Mouse (Mus musculus): ENCODE results near the gene Serinc2. TPM values are rescaled to one million over a fixed set of nuclear protein-coding genes. Genes with fewer than 3 reads are reported as not detected.

Serinc2 gene
- polyA plus RNA-seq (2011; ENCODE audit: insufficient read depth, insufficient read length, low read depth, missing spikeins) = 12.9 and 15.2 TPM in 2 replicates

DNA sequence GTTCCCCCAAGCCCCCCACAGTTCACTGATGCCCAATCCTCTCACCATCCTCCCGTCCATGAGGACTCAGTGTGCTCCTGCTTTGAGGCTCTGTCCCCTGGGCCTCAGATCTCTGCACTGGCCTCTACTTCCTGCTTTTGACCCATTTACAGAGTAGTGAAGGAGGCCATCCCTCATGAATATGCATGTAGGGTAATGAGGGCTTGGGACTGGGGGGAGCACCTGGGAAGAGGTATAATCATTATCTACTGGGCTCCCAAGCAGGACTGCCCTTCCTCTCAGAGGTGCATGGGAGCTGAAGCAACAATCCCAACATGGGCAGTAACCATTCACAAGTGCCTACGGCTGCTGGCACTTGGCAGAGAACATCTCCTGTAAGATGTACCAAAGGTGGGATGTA lies at the start of gene Serinc2:
Serinc2 (minus strand) TSS at position 101 of the 400 bp plus-strand sequence.
- peaks cover 7% of the 10 kb centered on the region; the same call in 1 of the 2 replicates for H3K27me3 ChIP-seq (ENCODE audit: control insufficient read depth, insufficient read depth, low read length, poor library complexity, severe bottlenecking)
- TF ChIP-seq POLR2A (IDR thresholded peaks at IDR 0.05; ENCODE audit: insufficient read depth, low read length) (no peak), EP300 (IDR thresholded peaks at IDR 0.05; ENCODE audit: insufficient read depth, low read depth, low read length) (no peak), CTCF (IDR thresholded peaks at IDR 0.05; ENCODE audit: low read depth, low read length) (no peak)

DNA sequence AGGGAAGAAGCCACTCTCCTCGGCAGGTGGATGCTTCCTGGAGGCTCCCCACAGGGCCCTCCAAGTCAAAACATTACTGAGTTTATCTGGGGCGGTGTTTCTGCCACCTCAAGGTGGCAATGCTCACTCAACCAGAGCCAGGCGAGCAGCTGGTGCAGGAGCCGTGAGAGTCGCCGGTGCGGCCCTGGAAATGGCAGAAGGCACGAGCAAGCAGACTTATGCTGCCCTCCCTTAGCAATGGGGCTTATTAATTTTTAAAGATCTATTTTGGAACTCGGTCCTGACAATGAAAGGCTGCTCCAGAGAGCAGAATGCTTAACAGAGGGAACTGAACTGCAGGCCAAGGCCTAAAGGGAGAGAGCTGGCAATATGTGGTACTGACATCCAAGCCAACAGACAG lies 48.4 kb upstream of the Serinc2 start:
- Histone ChIP-seq H3K36me3 (ENCODE audit: control insufficient read depth, insufficient read depth, low read length, poor library complexity, severe bottlenecking) (peaks cover 9% of the 10 kb centered on the region; the same call in 1 of the 2 replicates), H3K9me3 (replicated peaks; ENCODE audit: control insufficient read depth, insufficient read depth, low read length, poor library complexity, severe bottlenecking) (no peaks in the 10 kb centered on the region), H3K4me1 (ENCODE audit: control insufficient read depth, insufficient read depth, low read length) (peaks cover 2% of the 10 kb centered on the region), H3K27me3 (ENCODE audit: control insufficient read depth, insufficient read depth, low read length, poor library complexity, severe bottlenecking) (no peaks in the 10 kb centered on the region), H3K9ac (ENCODE audit: low read depth, poor library complexity, severe bottlenecking) (no peak overlapping the region), H3K4me3 (ENCODE audit: low read depth, low read length) (no peak overlapping the region), H3K27ac (ENCODE audit: insufficient read depth, low read length) (no peak overlapping the region)
- TF ChIP-seq POLR2A (IDR thresholded peaks at IDR 0.05; ENCODE audit: insufficient read depth, low read length) (no peak), EP300 (IDR thresholded peaks at IDR 0.05; ENCODE audit: insufficient read depth, low read depth, low read length) (no peak), CTCF (IDR thresholded peaks at IDR 0.05; ENCODE audit: low read depth, low read length) (no peak)

More for the DNA sequence above, at the start of gene Serinc2:
- Histone ChIP-seq H3K9me3 (replicated peaks; ENCODE audit: control insufficient read depth, insufficient read depth, low read length, poor library complexity, severe bottlenecking) (no peaks in the 10 kb centered on the region), H3K9ac (ENCODE audit: low read depth, poor library complexity, severe bottlenecking) (no peak within 1 kb of the TSS), H3K4me1 (ENCODE audit: control insufficient read depth, insufficient read depth, low read length) (no peaks in the 10 kb centered on the region), H3K36me3 (ENCODE audit: control insufficient read depth, insufficient read depth, low read length, poor library complexity, severe bottlenecking) (no peaks in the 10 kb centered on the region), H3K27ac (ENCODE audit: insufficient read depth, low read length) (no peak within 1 kb of the TSS), H3K4me3 (ENCODE audit: low read depth, low read length) (no peak within 1 kb of the TSS)

- no peak overlapping the region for H3K4me3 ChIP-seq (ENCODE audit: low read depth, low read length)
- H3K4me1 ChIP-seq (ENCODE audit: control insufficient read depth, insufficient read depth, low read length) = peaks cover 2% of the 10 kb centered on the region
- no peak overlapping the region for H3K9ac ChIP-seq (ENCODE audit: low read depth, poor library complexity, severe bottlenecking)
- H3K27ac ChIP-seq (ENCODE audit: insufficient read depth, low read length) = no peak overlapping the region
- H3K36me3 ChIP-seq (ENCODE audit: control insufficient read depth, insufficient read depth, low read length, poor library complexity, severe bottlenecking) = peaks cover 14% of the 10 kb centered on the region; the same call in 1 of the 2 replicates
- no peak for TF ChIP-seq POLR2A (IDR thresholded peaks at IDR 0.05; ENCODE audit: insufficient read depth, low read length)
- peak; percentile 30 for TF ChIP-seq CTCF (IDR thresholded peaks at IDR 0.05; ENCODE audit: low read depth, low read length)
- H3K9me3 ChIP-seq (replicated peaks; ENCODE audit: control insufficient read depth, insufficient read depth, low read length, poor library complexity, severe bottlenecking) = no peaks in the 10 kb centered on the region
- H3K27me3 ChIP-seq (ENCODE audit: control insufficient read depth, insufficient read depth, low read length, poor library complexity, severe bottlenecking) = no peaks in the 10 kb centered on the region
These were observed 46.4 kb upstream of the Serinc2 start for GRCm38 (mm10) chr4:130325446-130325845.

GRCm38 (mm10) chr4:130323607-130324006 lies 44.6 kb upstream of the Serinc2 start:
- H3K27ac ChIP-seq (ENCODE audit: insufficient read depth, low read length) = no peak overlapping the region
- TF ChIP-seq POLR2A (IDR thresholded peaks at IDR 0.05; ENCODE audit: insufficient read depth, low read length) (no peak), EP300 (IDR thresholded peaks at IDR 0.05; ENCODE audit: insufficient read depth, low read depth, low read length) (no peak), CTCF (IDR thresholded peaks at IDR 0.05; ENCODE audit: low read depth, low read length) (no peak)
- no peaks in the 10 kb centered on the region for H3K4me1 ChIP-seq (ENCODE audit: control insufficient read depth, insufficient read depth, low read length)
- peaks cover 14% of the 10 kb centered on the region; the same call in 1 of the 2 replicates for H3K36me3 ChIP-seq (ENCODE audit: control insufficient read depth, insufficient read depth, low read length, poor library complexity, severe bottlenecking)
- no peaks in the 10 kb centered on the region for H3K27me3 ChIP-seq (ENCODE audit: control insufficient read depth, insufficient read depth, low read length, poor library complexity, severe bottlenecking)
- H3K9ac ChIP-seq (ENCODE audit: low read depth, poor library complexity, severe bottlenecking) = no peak overlapping the region
- H3K9me3 ChIP-seq (replicated peaks; ENCODE audit: control insufficient read depth, insufficient read depth, low read length, poor library complexity, severe bottlenecking) = no peaks in the 10 kb centered on the region
- no peak overlapping the region for H3K4me3 ChIP-seq (ENCODE audit: low read depth, low read length)

DNA sequence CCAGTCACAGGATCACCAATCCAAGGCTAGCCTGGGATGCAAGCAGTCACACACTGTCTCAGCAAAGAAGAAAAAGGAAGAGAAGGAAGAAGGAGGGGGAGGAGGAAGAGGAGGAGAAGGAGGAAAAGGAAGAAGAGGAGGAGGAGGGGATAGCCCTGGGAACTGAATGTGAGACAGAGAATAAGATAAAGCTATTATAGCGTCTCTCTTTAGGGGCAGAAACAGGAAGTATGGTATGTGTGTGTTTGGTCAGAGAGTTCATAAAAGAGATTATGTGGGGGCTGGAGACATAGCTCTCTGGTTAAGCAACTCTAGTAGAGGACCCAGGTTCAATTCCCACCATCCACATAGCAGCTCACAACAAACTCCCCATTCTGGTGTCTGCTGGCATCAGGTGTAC lies 44.2 kb upstream of the Serinc2 start:
- no peaks in the 10 kb centered on the region for H3K27me3 ChIP-seq (ENCODE audit: control insufficient read depth, insufficient read depth, low read length, poor library complexity, severe bottlenecking)
- H3K36me3 ChIP-seq (ENCODE audit: control insufficient read depth, insufficient read depth, low read length, poor library complexity, severe bottlenecking) = peaks cover 12% of the 10 kb centered on the region; the same call in 1 of the 2 replicates
- H3K4me1 ChIP-seq (ENCODE audit: control insufficient read depth, insufficient read depth, low read length) = no peaks in the 10 kb centered on the region
- H3K9ac ChIP-seq (ENCODE audit: low read depth, poor library complexity, severe bottlenecking) = no peak overlapping the region
- TF ChIP-seq POLR2A (IDR thresholded peaks at IDR 0.05; ENCODE audit: insufficient read depth, low read length) = no peak
- no peak for TF ChIP-seq CTCF (IDR thresholded peaks at IDR 0.05; ENCODE audit: low read depth, low read length)
- TF ChIP-seq EP300 (IDR thresholded peaks at IDR 0.05; ENCODE audit: insufficient read depth, low read depth, low read length) = no peak
- no peak overlapping the region for H3K27ac ChIP-seq (ENCODE audit: insufficient read depth, low read length)
- no peaks in the 10 kb centered on the region for H3K9me3 ChIP-seq (replicated peaks; ENCODE audit: control insufficient read depth, insufficient read depth, low read length, poor library complexity, severe bottlenecking)
- H3K4me3 ChIP-seq (ENCODE audit: low read depth, low read length) = no peak overlapping the region

GRCm38 (mm10) chr4:130322567-130322966 lies 43.6 kb upstream of the Serinc2 start:
- Histone ChIP-seq H3K36me3 (ENCODE audit: control insufficient read depth, insufficient read depth, low read length, poor library complexity, severe bottlenecking) (peaks cover 12% of the 10 kb centered on the region; the same call in 1 of the 2 replicates), H3K4me3 (ENCODE audit: low read depth, low read length) (no peak overlapping the region), H3K9ac (ENCODE audit: low read depth, poor library complexity, severe bottlenecking) (no peak overlapping the region), H3K27ac (ENCODE audit: insufficient read depth, low read length) (no peak overlapping the region), H3K9me3 (replicated peaks; ENCODE audit: control insufficient read depth, insufficient read depth, low read length, poor library complexity, severe bottlenecking) (no peaks in the 10 kb centered on the region), H3K4me1 (ENCODE audit: control insufficient read depth, insufficient read depth, low read length) (peaks cover 1% of the 10 kb centered on the region), H3K27me3 (ENCODE audit: control insufficient read depth, insufficient read depth, low read length, poor library complexity, severe bottlenecking) (no peaks in the 10 kb centered on the region)
- TF ChIP-seq EP300 (IDR thresholded peaks at IDR 0.05; ENCODE audit: insufficient read depth, low read depth, low read length) (no peak), CTCF (IDR thresholded peaks at IDR 0.05; ENCODE audit: low read depth, low read length) (no peak), POLR2A (IDR thresholded peaks at IDR 0.05; ENCODE audit: insufficient read depth, low read length) (no peak)

Data from ES-Bruce4 (cell line).